Mouse (Mus musculus) large intestine, adult 2 months (tissue): ENCODE results near the gene Sf3a1. TPM values are rescaled to one million over a fixed set of nuclear protein-coding genes. Genes with fewer than 3 reads are reported as not detected.
"Not testable (repeated sequence)": the region's sequence is repeated elsewhere in the genome, so short reads cannot be mapped to it uniquely, and the experiment has no call there.

Source experiments
- DNase-seq: peaks from one replicate; pipeline ENCODE4 v3.0.0-alpha.2; 2012; ENCODE audit warnings: low read depth, low spot score
- WGBS: fragments of 180-500 bp; shearing (Covaris S2); methylation state at CpG from one replicate; pipeline ENCODE4 v1.1.7; 2018; 5-methylcytosine and 5-hydroxymethylcytosine counted together
- polyA plus RNA-seq: library from polyadenylated mRNA; depleted of rRNA; stranded (reverse); fragments of >200 nt; gene quantifications from 2 replicates; pipeline ENCODE4 v1.2.3, GENCODE M21; 2012; rRNA removed

Sf3a1 gene
- polyA plus RNA-seq: 21.0 and 27.8 TPM in 2 replicates

DNA sequence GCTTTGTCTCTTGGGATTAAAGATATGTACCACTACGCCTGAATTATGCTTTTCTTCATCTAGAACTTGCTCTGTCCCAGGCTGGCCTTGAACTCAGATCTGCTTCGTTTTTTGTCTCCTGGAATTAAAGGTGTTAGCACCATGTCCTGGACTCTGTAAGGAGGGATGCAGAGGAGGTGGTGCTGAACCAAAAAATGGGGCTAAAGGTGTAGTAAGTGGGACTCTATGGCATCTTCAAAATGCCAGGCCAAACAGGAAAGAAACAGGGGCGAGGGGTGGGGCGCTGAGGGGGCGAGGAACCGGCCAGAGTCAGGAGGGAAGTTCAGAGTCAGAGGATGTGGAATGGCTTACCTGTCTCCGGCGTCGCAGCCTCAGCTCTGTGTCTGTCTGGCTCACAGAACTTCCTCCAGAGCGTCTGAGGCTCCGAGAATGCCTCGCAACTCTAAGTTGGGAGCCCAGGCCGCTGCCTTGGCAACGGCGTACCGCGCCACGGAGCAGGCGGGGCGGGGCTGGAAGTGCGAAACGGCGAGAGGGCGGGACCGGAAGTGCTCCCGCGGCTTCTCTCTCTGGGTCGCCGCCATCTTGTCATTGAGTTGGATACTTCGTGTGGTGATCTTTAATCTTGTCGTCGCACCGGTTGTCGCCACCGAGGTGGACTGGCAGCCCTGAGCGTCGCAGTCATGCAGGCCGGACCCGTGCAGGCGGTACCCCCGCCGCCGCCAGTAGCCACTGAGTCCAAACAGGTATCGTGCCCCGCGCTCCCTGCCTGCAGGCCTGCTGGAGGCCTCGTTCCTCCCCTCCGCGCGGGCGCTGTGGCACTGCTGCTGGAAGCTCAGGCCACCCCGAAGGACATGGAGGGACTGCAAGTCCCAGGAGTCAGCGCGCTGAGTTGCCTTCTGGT lies at the start of gene Sf3a1, which contains the start of gene Ccdc157:
Sf3a1 (plus strand) TSS at position 543 of the 901 bp plus-strand sequence.
Ccdc157 (minus strand) TSS at position 486 of the 901 bp plus-strand sequence.
- WGBS: 3% methylated on average over 54 of the region's 54 CpGs

GRCm38 (mm10) chr11:4112033-4112432 lies 48.1 kb upstream of the Sf3a1 start:
- no peak for DNase-seq
- WGBS: 92% methylated on average over 4 of the region's 4 CpGs

More for the DNA sequence above, at the start of gene Sf3a1, which contains the start of gene Ccdc157:
- peak; percentile 75 for DNase-seq

GRCm38 (mm10) chr11:4112861-4113260 lies 47.3 kb upstream of the Sf3a1 start:
- WGBS: 74% methylated on average over 6 of the region's 6 CpGs
- no peak for DNase-seq

GRCm38 (mm10) chr11:4113496-4113895 lies 46.7 kb upstream of the Sf3a1 start:
- WGBS: 79% methylated on average over 4 of the region's 4 CpGs
- no peak for DNase-seq

- DNase-seq: no peak
- 85% methylated on average over 6 of the region's 6 CpGs for WGBS
These were observed 46.2 kb upstream of the Sf3a1 start for GRCm38 (mm10) chr11:4113970-4114369.

DNA sequence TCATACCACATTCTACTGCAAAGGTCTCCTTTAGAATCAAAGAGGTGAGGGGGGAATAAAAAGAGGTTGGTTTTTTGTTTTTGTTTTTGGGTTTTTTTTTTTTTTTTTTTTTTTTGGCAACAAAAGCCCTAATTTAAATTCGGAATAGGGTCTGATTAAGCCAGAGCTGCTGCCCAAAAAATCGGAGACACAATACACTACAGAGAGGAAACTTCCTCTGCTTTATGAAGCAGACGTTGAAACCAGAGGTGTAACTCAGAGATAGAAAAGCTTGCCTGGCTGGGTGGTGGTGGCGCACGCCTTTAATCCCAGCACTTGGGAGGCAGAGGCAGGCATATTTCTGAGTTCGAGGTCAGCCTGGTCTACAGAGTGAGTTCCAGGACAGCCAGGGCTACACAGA lies 45.6 kb upstream of the Sf3a1 start:
- 82% methylated on average over 6 of the region's 6 CpGs for WGBS
- DNase-seq: not testable (repeated sequence)

- DNase-seq: no peak
- 77% methylated on average over 4 of the region's 4 CpGs for WGBS
These were observed 44.7 kb upstream of the Sf3a1 start for GRCm38 (mm10) chr11:4115407-4115806.

DNA sequence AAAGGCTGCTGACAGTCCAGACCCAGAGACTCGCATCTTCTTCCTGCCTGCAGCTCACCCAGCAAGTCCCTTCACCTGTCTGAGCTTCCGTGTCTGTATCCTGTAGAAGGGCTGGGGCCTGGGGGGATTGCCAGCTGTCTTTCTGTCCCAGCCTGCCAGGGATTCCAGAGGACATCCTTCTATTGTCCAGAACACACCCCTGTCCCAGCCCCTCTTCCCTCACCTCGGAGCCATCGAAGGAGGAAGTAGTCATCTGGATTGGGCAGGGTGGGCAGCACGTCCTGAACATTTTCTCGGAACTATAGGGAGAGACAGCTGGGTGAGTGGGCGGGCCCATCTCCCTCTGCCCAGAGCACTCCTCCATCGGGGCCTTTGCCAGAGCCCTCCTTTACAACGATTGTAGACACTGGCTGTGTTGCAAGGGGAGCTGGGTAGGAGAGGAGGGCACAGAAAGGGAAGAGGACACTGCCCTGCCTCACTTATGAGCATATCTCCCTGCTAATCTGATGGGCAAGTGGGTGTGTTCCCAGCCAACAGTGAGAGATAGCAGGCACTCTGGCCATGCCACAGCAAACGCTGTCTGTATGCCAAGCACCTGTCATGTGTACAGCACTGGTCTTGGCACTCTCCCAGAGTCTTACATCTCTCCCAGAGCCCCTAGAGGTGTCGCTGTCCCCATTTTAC lies 43.5 kb upstream of the Sf3a1 start:
- 41% methylated on average over 11 of the region's 11 CpGs for WGBS
- DNase-seq: no peak

- 24% methylated on average over 3 of the region's 3 CpGs for WGBS
- DNase-seq: no peak
These were observed 42.6 kb upstream of the Sf3a1 start for GRCm38 (mm10) chr11:4117372-4118071.

- peak; percentile 56 for DNase-seq
- 2% methylated on average over 41 of the region's 41 CpGs for WGBS
These were observed 41.8 kb upstream of the Sf3a1 start for GRCm38 (mm10) chr11:4118081-4118921.

- DNase-seq: no peak
- 81% methylated on average over 5 of the region's 5 CpGs for WGBS
These were observed 40.5 kb upstream of the Sf3a1 start for GRCm38 (mm10) chr11:4119635-4120034.

- 75% methylated on average over 3 of the region's 3 CpGs for WGBS
- no peak for DNase-seq
These were observed 38.5 kb upstream of the Sf3a1 start for GRCm38 (mm10) chr11:4121691-4122090.

DNA sequence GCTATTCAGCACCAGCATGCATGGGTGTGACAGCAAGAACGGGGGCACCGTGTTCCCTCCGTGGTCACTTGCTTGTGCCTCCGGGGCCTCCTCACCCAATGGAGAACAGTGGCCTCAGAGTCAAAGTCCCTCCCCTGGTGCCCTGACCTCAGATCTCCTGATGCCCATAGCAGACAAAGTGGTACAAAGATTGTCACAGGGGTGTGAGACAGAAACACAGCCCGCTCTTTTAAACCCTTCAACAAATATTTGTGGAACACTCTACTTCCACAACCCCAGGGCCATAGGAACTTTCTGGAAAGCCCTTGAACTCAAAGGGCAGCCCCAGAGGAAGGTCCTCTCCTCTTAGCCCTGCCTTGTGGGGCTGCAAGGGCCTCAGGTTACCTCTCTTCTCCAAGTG lies 37.9 kb upstream of the Sf3a1 start:
- no peak for DNase-seq
- 69% methylated on average over 5 of the region's 5 CpGs for WGBS

GRCm38 (mm10) chr11:4122742-4123579 lies 37.2 kb upstream of the Sf3a1 start, which contains the start of gene Sec14l2:
Gene Sec14l2, minus strand, starts transcription at chr11:4123415.
- WGBS: 72% methylated on average over 10 of the region's 10 CpGs
- no peak for DNase-seq

DNA sequence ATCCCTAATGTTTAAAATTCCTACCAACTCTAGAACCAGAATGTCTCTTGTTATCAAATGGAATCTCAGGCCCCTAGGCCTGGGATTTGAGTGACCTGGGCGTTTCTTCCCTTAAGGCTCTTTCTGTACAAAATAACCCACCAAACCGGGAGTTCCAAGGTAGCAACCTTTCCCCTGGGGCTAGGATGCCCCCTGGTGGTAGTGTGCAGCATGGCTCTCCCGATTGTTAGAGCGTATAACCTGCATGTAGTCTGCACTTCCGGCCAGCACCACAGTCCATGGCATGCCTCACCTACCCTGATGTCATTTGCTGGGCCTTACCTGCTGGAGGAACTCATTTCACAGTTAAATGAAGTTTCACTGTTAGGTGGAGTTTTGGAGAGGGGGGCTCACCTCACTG lies 36.2 kb upstream of the Sf3a1 start:
- DNase-seq: no peak
- WGBS: 60% methylated on average over 5 of the region's 5 CpGs

DNA sequence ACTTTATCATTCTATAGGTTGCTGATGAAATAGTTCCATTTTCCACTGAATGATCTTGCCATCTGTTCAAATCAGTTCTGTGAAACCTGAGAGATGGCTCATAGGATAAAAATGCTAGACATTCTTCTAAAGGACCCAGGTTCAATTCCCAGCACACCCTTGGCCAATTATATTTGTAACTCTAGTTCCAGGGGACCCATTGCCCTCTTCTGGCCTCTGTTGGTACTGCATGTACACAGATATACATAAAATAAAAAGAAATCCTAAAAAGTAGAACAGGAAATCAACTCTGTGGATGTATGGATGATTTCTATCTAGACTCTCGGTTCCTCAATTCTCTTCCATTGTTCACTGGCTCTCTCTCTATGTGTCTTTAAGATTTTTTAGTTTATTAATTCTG lies 33.1 kb upstream of the Sf3a1 start:
- 89% methylated on average over 1 of the region's 1 CpGs for WGBS
- DNase-seq: no peak

GRCm38 (mm10) chr11:4128461-4128860 lies 31.7 kb upstream of the Sf3a1 start:
- DNase-seq: not testable (repeated sequence)
- WGBS: 90% methylated on average over 4 of the region's 4 CpGs

DNA sequence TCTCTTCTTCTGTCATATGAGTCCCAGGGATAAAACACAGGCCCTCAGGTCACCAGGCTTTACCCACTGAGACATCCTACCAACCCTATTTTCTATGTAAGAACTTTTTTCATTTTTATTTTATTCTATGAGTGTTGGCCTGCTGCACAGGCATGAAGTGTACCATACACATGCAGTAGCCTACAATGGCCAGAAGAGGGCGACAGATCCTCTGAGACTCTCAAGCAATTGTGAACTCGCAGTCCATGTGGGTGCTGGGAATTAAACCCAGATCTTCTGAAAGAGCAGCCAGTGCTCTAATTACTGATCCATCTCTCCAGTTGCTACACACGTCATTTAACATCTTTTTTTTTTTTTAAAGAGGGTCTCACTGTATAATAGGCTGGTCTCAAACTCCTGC lies 26.7 kb upstream of the Sf3a1 start:
- DNase-seq: no peak
- WGBS: 74% methylated on average over 3 of the region's 3 CpGs
